Comparison of ENCODE assay signal across 11 mouse cellular contexts in the genomic region with DNA sequence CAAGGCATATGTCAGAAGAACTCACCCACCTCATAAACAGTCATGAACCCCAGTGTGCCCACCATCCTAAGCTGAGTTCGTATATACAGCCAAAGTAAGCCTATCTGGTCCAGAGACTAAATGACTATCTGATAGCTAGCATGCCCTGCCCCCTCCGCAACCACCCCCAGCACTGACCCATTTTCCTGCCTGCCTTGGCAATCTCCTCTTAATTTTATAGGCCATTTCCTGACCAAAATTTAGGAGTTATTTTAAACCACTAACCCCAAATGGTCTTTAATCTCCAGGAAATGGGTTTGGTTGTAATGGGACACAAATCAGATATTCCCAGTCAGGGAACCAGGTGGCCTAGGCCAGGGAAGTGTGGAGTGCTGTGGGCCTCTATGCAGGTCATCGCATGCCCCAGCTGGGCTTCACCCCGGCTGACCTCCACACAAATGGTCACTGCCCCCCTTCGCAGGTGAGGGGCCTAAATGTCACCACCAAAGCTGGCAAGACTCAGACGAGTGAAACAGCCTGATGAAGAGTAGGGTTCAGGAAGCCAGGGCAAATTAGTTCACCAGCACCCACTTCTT. TPM values are rescaled to one million over a fixed set of nuclear protein-coding genes. Genes with fewer than 3 reads are reported as not detected.
"Had no signal": no experiment of that assay in that cellular context is flagged by ENCODE, and none has a peak within 500 bp of the region (broad histone marks: within the 10 kb centered on the region; RNA-seq: fewer than 3 reads in every experiment).

No protein-coding gene starts in this region.

- H3K4me1 ChIP-seq: neural tube, embryonic 12.5 days had no signal

- H3K36me3 ChIP-seq: limb, embryonic 13.5 days; midbrain, embryonic 13.5 days; neural tube, embryonic 12.5 days had no signal

- H3K4me3 ChIP-seq: limb, embryonic 13.5 days; midbrain, embryonic 13.5 days; myocyte; neural tube, embryonic 12.5 days had no signal

- H3K9me3 ChIP-seq: limb, embryonic 13.5 days; midbrain, embryonic 13.5 days; neural tube, embryonic 12.5 days had no signal

- H3K4me2 ChIP-seq: limb, embryonic 13.5 days; midbrain, embryonic 13.5 days; neural tube, embryonic 12.5 days had no signal

- ATAC-seq: midbrain, embryonic 13.5 days had no signal

- DNase-seq: left cerebral cortex, postnatal 4 days; lung, adult 18-20 months; thymus, postnatal 4 days had no signal

- H3K27ac ChIP-seq: limb, embryonic 13.5 days; liver, embryonic 14.5 days; midbrain, embryonic 13.5 days; neural tube, embryonic 12.5 days; stomach, postnatal 0 days had no signal

- H3K9ac ChIP-seq: limb, embryonic 13.5 days; liver, embryonic 14.5 days; midbrain, embryonic 13.5 days; neural tube, embryonic 12.5 days had no signal

RNA-seq across cellular contexts. Expression of a gene that starts 8.5 kb away (rescaled TPM):
- total RNA-seq: neutrophil, adult 5-6 weeks had no signal

RNA-seq across cellular contexts. Expression of a gene that starts 8.5 kb away (rescaled TPM):
- total RNA-seq: megakaryocyte-erythroid progenitor cell, adult 5-6 weeks; neutrophil, adult 5-6 weeks had no signal
